Comparison of ENCODE assay signal across 8 mouse cellular contexts in genomic region chr7:3664524-3665214, GRCm38 (mm10). TPM values are rescaled to one million over a fixed set of nuclear protein-coding genes. Genes with fewer than 3 reads are reported as not detected.
DNase-seq lines count a peak whose midpoint lies in the region; ATAC-seq and TF ChIP-seq lines count a peak whose summit lies in the region.

No protein-coding gene starts in this region.

- peak overlapping the region; percentile 66 for H3K4me3 ChIP-seq in layer of hippocampus, adult 2 months

- H3K27ac ChIP-seq in layer of hippocampus, adult 2 months = peak overlapping the region; percentile 87

- TF ChIP-seq CTCF in layer of hippocampus, adult 2 months (conservative IDR thresholded peaks at IDR 0.05) = no peak

- DNase-seq in layer of hippocampus, adult 2 months (ENCODE audit: low spot score in 2 of 2) = no peak
- no peak for DNase-seq in layer of hippocampus, adult 9-10 months (ENCODE audit: low spot score)
- DNase-seq in kidney, adult 9 months = peak; percentile 75
- DNase-seq in lung, postnatal 10 days = peak; percentile 34
- no peak for DNase-seq in frontal cortex, postnatal 36 days (ENCODE audit: low spot score in 2 of 2)
- DNase-seq in layer of hippocampus, adult 9-11 months = no peak
- no peak for DNase-seq in right cerebral cortex, adult 2 months (ENCODE audit: low spot score in 2 of 2)

- ATAC-seq in erythroid progenitor cell, adult 5-6 weeks (replicated peaks; ENCODE audit: low FRiP score, poor library complexity, severe bottlenecking) = peak; percentile 35; the same call in 1 of the 2 replicates

RNA-seq across cellular contexts. Expression of gene Leng1, which starts 1.0 kb away (rescaled TPM):
- 1 to 10 TPM; 5.3 to 5.6 TPM for total RNA-seq in layer of hippocampus, adult 2 months (2021)
- total RNA-seq in erythroid progenitor cell, adult 5-6 weeks (2015; ENCODE audit: low replicate concordance) = 2.5 and 8.8 TPM in 2 replicates
- 2.7 and 3.0 TPM in 2 replicates for total RNA-seq in erythroid progenitor cell, adult 5-6 weeks (2017; ENCODE audit: low replicate concordance)

RNA-seq across cellular contexts. Expression of gene Tmc4, which starts 12.7 kb away (rescaled TPM):
- 1 to 10 TPM; 4.3 to 9.7 TPM for total RNA-seq in layer of hippocampus, adult 2 months (2021)
- total RNA-seq in erythroid progenitor cell, adult 5-6 weeks (2015; ENCODE audit: low replicate concordance) = 6.7 TPM in 1 of 2 replicates, not detected in the other
- total RNA-seq in erythroid progenitor cell, adult 5-6 weeks (2017; ENCODE audit: low replicate concordance) = 0.77 TPM in 1 of 2 replicates, not detected in the other

RNA-seq across cellular contexts. Expression of gene Cnot3, which starts 19.6 kb away (rescaled TPM):
- total RNA-seq in layer of hippocampus, adult 2 months (2021) = 10 to 100 TPM; 67.9 to 71.5 TPM
- 109 and 150 TPM in 2 replicates for total RNA-seq in erythroid progenitor cell, adult 5-6 weeks (2015; ENCODE audit: low replicate concordance)
- 47.9 and 91.2 TPM in 2 replicates for total RNA-seq in erythroid progenitor cell, adult 5-6 weeks (2017; ENCODE audit: low replicate concordance)

RNA-seq across cellular contexts. Expression of gene Tsen34, which starts 28.0 kb away (rescaled TPM):
- 10 to 100 TPM; 80.2 to 84.8 TPM for total RNA-seq in layer of hippocampus, adult 2 months (2021)
- 1.7 TPM in 1 of 2 replicates, not detected in the other for total RNA-seq in erythroid progenitor cell, adult 5-6 weeks (2015; ENCODE audit: low replicate concordance)
- total RNA-seq in erythroid progenitor cell, adult 5-6 weeks (2017; ENCODE audit: low replicate concordance) = 3.0 and 3.1 TPM in 2 replicates

RNA-seq across cellular contexts. Expression of gene Mboat7, which starts 28.7 kb away (rescaled TPM):
- total RNA-seq in layer of hippocampus, adult 2 months (2021) = 100 to 1,000 TPM; 160 to 170 TPM
- total RNA-seq in erythroid progenitor cell, adult 5-6 weeks (2015; ENCODE audit: low replicate concordance) = 17.7 and 29.3 TPM in 2 replicates
- 1.0 and 6.4 TPM in 2 replicates for total RNA-seq in erythroid progenitor cell, adult 5-6 weeks (2017; ENCODE audit: low replicate concordance)

Comparison
In these comparisons a context has a peak if more than half of its experiments do, and no peak if none do; other contexts are left out.
1. DNase-seq: peak in kidney, adult 9 months (single experiment) and lung, postnatal 10 days (single experiment); none in layer of hippocampus, adult 2 months (0 of 2), layer of hippocampus, adult 9-10 months (single experiment), frontal cortex, postnatal 36 days (0 of 2), layer of hippocampus, adult 9-11 months (single experiment) and right cerebral cortex, adult 2 months (0 of 2).